Mouse (Mus musculus): Measurements from ENCODE around the gene Tnfsf8. TPM values are rescaled to one million over a fixed set of nuclear protein-coding genes. Genes with fewer than 3 reads are reported as not detected.

Tnfsf8 gene
- polyA plus RNA-seq, 1 experiment from 2014 or later = not detected

- no peaks in the 10 kb centered on the region for H3K27me3 ChIP-seq (ENCODE audit: low read depth, poor library complexity, severe bottlenecking)
- WGBS = 89% methylated on average over 2 of the region's 2 CpGs
- no peak for DNase-seq (ENCODE audit: low spot score)
- no peak overlapping the region for H3K4me3 ChIP-seq
- no peaks in the 10 kb centered on the region for H3K9me3 ChIP-seq (replicated peaks)
- no peaks in the 10 kb centered on the region for H3K36me3 ChIP-seq
- H3K27ac ChIP-seq = no peak overlapping the region
- H3K4me1 ChIP-seq = no peaks in the 10 kb centered on the region
These were observed 45.5 kb downstream of the Tnfsf8 start for GRCm38 (mm10) chr4:63815668-63816067.

GRCm38 (mm10) chr4:63798083-63798482 lies 63.1 kb downstream of the Tnfsf8 start:
- DNase-seq (ENCODE audit: low spot score) = no peak
- H3K4me1 ChIP-seq = no peaks in the 10 kb centered on the region

GRCm38 (mm10) chr4:63796527-63796926 lies 64.6 kb downstream of the Tnfsf8 start:
- H3K4me1 ChIP-seq = no peaks in the 10 kb centered on the region
- 82% methylated on average over 1 of the region's 1 CpGs for WGBS

More at GRCm38 (mm10) chr4:63798083-63798482, 63.1 kb downstream of the Tnfsf8 start:
- Histone ChIP-seq H3K27me3 (ENCODE audit: low read depth, poor library complexity, severe bottlenecking) (no peaks in the 10 kb centered on the region), H3K27ac (no peak overlapping the region), H3K9me3 (replicated peaks) (no peaks in the 10 kb centered on the region), H3K4me3 (no peak overlapping the region), H3K36me3 (no peaks in the 10 kb centered on the region)
- WGBS = 76% methylated on average over 1 of the region's 1 CpGs

GRCm38 (mm10) chr4:63792328-63792727 lies 68.8 kb downstream of the Tnfsf8 start:
- whole genome bisulfite sequencing = 91% methylated on average over 3 of the region's 3 CpGs
- Histone ChIP-seq H3K36me3 (no peaks in the 10 kb centered on the region), H3K27me3 (ENCODE audit: low read depth, poor library complexity, severe bottlenecking) (no peaks in the 10 kb centered on the region), H3K9me3 (replicated peaks) (no peaks in the 10 kb centered on the region), H3K4me3 (no peak overlapping the region), H3K4me1 (no peaks in the 10 kb centered on the region), H3K27ac (no peak overlapping the region)
- DNase-seq (ENCODE audit: low spot score) = no peak

More at GRCm38 (mm10) chr4:63796527-63796926, 64.6 kb downstream of the Tnfsf8 start:
- Histone ChIP-seq H3K4me3 (no peak overlapping the region), H3K27ac (no peak overlapping the region), H3K9me3 (replicated peaks) (no peaks in the 10 kb centered on the region), H3K36me3 (no peaks in the 10 kb centered on the region), H3K27me3 (ENCODE audit: low read depth, poor library complexity, severe bottlenecking) (no peaks in the 10 kb centered on the region)
- no peak for DNase-seq (ENCODE audit: low spot score)

GRCm38 (mm10) chr4:63785466-63785865 lies 75.7 kb downstream of the Tnfsf8 start:
- no peak for DNase-seq (ENCODE audit: low spot score)
- Histone ChIP-seq H3K27ac (no peak overlapping the region), H3K27me3 (ENCODE audit: low read depth, poor library complexity, severe bottlenecking) (no peaks in the 10 kb centered on the region), H3K4me1 (no peaks in the 10 kb centered on the region), H3K4me3 (no peak overlapping the region), H3K36me3 (no peaks in the 10 kb centered on the region), H3K9me3 (replicated peaks) (no peaks in the 10 kb centered on the region)
- 85% methylated on average over 2 of the region's 2 CpGs for WGBS

GRCm38 (mm10) chr4:63783826-63784225 lies 77.3 kb downstream of the Tnfsf8 start:
- Histone ChIP-seq H3K27me3 (ENCODE audit: low read depth, poor library complexity, severe bottlenecking) (no peaks in the 10 kb centered on the region), H3K27ac (no peak overlapping the region), H3K4me3 (no peak overlapping the region), H3K9me3 (replicated peaks) (no peaks in the 10 kb centered on the region), H3K36me3 (no peaks in the 10 kb centered on the region), H3K4me1 (no peaks in the 10 kb centered on the region)
- WGBS = 82% methylated on average over 5 of the region's 5 CpGs
- no peak for DNase-seq (ENCODE audit: low spot score)

GRCm38 (mm10) chr4:63782970-63783613 lies 78.1 kb downstream of the Tnfsf8 start:
- Histone ChIP-seq H3K4me1 (no peaks in the 10 kb centered on the region), H3K27me3 (ENCODE audit: low read depth, poor library complexity, severe bottlenecking) (no peaks in the 10 kb centered on the region), H3K27ac (no peak overlapping the region), H3K36me3 (no peaks in the 10 kb centered on the region), H3K9me3 (replicated peaks) (no peaks in the 10 kb centered on the region), H3K4me3 (no peak overlapping the region)
- no peak for DNase-seq (ENCODE audit: low spot score)
- 88% methylated on average over 7 of the region's 7 CpGs for WGBS

Other genes with a start within 250 kb of the Tnfsf8 start
- not detected in 2 replicates for gene Tex48, start 238.9 kb downstream of the Tnfsf8 start, polyA plus RNA-seq (2016; fragmentation: Nextera tagmentation; extraction: Ambion mirVana)
- not detected in 2 replicates for gene Gm11214, start 198.0 kb downstream of the Tnfsf8 start, polyA plus RNA-seq (2016; fragmentation: Nextera tagmentation; extraction: Ambion mirVana)
- gene Tnfsf15, start 116.2 kb downstream of the Tnfsf8 start, polyA plus RNA-seq (2016; fragmentation: Nextera tagmentation; extraction: Ambion mirVana) = not detected in 2 replicates
- gene Tnc, start 185.7 kb upstream of the Tnfsf8 start, polyA plus RNA-seq (2016; fragmentation: Nextera tagmentation; extraction: Ambion mirVana) = 5.0 and 10.2 TPM in 2 replicates